Mouse (Mus musculus): ENCODE data around the gene Vwa7.
"Not testable (repeated sequence)": the region's sequence is repeated elsewhere in the genome, so short reads cannot be mapped to it uniquely, and the experiment has no call there.

Vwa7 gene

DNA sequence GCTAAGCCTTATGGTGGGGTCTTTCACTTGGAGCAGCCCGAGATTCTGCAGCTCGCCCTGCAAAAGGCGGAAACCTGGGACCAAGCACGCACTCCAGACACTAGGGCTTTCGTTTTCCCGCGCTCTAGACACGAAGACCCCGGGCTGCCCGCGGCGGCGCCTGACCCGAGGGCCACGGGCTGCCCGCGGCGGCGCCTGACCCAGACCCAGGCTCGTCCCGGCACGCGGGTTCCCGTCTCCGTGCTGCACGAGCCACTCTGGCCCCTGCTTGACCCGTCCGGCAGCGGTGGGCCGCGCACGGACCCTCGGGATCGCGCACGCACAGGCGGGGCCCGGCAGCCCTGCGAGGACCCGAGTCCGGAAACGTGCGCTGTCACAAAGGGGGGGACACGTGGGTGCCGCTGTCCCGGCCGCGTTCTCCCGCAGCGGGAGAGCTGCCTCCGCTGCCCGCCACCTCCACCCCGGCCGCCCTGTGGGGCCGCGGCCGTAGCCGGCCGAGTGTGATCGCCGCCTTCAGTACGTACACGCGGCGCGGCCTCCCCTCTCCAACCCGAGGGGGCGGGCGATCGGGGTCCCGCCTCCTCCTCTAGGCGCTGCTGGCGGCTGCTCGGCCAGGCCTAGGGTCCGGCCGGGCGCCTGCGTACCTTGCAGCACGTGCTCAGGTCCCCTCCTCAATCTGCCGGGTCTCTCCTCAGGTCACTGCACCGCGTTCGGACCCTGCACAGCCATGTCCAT, 15.5 kb upstream of the Vwa7 start, which contains the start of gene Vars:
TSS of gene Vars (plus strand) at position 271 of the 735 bp plus-strand sequence.
- DNase-seq, result peak; percentile 92

DNA sequence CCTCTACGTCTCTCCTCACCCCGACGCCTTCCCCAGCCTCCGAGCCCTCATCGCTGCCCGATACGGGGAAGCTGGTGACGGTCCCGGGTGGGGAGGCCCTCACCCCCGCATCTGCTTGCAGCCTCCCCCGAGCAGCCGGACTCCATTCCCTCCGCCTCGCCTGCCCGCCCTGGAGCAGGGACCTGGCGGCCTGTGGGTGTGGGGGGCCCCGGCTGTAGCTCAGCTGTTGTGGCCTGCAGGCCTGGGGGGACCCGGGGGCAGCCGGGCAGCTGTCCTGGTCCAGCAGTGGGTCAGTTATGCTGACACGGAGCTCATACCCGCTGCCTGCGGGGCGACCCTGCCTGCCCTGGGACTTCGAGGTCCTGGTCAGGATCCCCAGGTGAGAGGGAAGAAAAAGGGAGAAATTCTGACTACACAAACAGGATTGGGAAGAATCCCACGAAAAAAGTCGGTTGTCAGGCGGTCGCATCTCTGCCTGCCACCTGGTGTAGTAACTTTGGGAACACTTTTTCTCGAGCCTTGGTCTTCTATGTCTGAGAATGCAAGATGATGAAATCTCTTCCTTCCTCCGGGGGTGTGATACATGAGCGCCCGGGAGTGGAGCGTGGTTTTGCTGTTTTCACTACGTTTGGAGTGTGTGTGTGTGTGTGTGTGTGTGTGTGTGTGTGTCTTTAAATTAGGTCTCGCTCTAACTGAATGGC, 14.8 kb upstream of the Vwa7 start:
- peak; percentile 47 for DNase-seq

- peak; percentile 6 for DNase-seq
Observed at GRCm38 (mm10) chr17:35002153-35002865, 14.1 kb upstream of the Vwa7 start.

GRCm38 (mm10) chr17:35003022-35003838, 13.1 kb upstream of the Vwa7 start:
- DNase-seq, result no peak

DNA sequence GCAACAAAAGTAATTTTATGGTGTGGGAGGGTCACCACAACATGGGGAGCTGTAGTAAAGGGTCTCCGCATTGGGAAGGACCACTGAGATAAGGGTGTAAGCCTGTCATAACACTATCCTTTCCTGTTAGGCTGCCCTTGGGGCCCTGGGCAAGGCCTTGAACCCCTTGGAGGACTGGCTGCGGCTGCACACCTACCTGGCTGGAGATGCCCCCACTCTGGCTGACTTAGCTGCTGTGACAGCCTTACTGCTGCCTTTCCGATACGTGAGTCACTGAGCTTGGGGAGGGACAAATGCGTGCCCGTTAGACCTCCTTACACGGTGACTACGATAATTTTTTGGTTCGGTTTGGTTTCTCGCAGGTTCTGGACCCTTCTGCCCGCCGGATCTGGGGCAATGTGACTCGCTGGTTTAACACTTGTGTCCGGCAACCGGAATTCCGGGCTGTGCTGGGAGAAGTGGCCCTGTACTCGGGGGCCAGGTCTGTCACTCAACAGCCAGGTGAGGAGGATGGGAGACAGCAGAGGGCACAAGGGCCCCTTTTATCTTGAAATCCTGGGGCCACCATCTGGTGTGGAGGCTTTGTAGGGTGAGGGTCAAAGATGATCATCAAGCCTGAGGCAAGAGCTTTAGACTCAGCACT, 12.2 kb upstream of the Vwa7 start:
- no peak for DNase-seq

DNA sequence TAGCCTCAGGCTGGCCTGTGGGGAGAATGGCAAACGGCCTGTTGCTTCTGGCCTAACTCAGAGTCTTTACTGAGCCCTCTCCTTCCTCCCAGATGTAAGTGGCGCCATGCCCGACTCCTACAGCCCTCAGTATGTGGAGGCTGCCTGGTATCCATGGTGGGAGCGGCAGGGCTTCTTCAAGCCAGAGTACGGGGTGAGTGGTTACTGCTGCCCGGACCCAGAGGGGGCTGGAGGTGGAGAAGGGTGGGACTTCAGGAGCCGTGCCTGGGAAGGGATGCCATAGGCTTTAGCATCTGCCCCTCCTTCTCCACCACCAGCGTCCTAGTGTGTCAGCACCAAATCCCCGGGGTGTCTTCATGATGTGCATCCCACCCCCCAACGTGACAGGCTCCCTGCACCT, 11.2 kb upstream of the Vwa7 start:
- DNase-seq, result no peak

DNA sequence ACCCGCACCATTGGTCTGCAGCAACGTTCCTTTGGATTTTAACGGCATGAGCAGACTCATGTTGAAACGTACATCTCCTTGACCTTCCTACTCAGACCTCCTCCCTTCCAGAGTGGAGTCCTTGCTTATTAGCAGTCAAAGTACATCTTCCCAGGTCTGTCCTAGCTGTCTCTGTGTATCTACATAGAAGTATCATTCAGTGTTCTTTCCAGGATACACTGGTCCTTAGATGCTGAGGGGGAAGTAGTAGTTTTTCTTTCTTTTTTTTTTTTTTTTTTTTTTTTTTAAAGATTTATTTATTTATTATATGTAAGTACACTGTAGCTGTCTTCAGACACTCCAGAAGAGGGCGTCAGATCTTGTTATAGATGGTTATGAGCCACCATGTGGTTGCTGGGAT, 10.5 kb upstream of the Vwa7 start:
- DNase-seq, result not testable (repeated sequence)

- DNase-seq, result no peak
Observed at GRCm38 (mm10) chr17:35007387-35007991, 8.9 kb upstream of the Vwa7 start.

DNA sequence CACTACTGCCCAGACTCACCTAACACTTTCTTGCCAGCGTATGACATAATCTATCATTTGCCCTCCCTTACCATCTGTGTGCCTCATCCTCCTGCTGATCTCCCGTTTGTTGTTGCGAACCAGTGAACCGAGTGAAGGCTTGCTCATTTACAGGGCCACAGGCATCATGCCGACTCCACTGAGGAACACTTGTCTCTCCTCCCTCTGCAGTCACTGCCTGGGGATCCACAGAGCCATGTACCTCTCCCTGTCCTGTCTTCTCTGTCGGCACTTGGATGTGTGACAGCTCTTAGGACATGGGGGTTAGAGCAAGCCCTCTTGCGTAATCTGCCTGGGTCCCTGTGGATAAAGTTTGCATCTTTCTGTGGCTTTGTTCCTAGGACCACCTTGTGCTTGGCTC, 6.8 kb upstream of the Vwa7 start:
- no peak for DNase-seq

DNA sequence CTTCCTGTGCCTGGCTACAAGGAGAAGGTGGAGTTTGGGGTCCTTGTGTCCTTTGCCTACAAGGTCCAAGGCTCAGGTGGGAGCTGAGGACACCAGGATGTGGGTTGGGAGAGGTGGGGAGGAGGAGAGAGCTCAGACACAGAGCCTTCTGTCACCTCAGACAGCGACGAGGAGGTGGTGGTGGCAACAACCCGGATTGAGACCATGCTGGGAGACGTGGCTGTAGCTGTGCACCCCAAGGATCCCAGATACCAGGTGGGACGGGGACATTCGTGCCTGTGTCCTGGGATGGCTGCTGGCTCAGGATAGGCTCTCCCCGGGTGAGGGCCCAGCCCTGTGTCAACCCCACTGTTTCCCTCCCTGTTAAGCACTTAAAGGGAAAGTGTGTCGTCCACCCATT, 4.9 kb upstream of the Vwa7 start:
- no peak for DNase-seq

GRCm38 (mm10) chr17:35012430-35012829, 3.9 kb upstream of the Vwa7 start:
- DNase-seq, result peak; percentile 5

- DNase-seq, result peak; percentile 8
Observed at GRCm38 (mm10) chr17:35013221-35013620, 3.2 kb upstream of the Vwa7 start.

DNA sequence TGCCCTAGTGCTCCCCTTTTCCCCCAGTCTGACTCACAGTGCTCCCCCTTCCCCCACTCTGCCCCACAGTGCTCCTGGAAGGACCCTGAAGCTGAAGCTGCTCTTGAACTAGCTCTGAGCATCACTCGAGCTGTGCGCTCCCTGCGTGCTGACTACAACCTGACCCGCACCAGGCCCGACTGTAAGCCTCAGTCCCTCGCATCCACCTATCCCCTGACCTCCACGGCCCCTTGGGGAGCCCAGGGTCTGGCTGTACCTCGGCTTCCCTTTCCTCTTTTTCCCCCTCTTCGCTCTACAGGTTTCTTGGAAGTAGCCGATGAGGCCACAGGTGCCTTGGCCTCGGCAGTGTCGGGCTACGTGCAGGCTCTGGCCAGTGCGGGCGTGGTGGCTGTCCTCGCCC, 1.1 kb upstream of the Vwa7 start:
- DNase-seq, result peak; percentile 9

DNA sequence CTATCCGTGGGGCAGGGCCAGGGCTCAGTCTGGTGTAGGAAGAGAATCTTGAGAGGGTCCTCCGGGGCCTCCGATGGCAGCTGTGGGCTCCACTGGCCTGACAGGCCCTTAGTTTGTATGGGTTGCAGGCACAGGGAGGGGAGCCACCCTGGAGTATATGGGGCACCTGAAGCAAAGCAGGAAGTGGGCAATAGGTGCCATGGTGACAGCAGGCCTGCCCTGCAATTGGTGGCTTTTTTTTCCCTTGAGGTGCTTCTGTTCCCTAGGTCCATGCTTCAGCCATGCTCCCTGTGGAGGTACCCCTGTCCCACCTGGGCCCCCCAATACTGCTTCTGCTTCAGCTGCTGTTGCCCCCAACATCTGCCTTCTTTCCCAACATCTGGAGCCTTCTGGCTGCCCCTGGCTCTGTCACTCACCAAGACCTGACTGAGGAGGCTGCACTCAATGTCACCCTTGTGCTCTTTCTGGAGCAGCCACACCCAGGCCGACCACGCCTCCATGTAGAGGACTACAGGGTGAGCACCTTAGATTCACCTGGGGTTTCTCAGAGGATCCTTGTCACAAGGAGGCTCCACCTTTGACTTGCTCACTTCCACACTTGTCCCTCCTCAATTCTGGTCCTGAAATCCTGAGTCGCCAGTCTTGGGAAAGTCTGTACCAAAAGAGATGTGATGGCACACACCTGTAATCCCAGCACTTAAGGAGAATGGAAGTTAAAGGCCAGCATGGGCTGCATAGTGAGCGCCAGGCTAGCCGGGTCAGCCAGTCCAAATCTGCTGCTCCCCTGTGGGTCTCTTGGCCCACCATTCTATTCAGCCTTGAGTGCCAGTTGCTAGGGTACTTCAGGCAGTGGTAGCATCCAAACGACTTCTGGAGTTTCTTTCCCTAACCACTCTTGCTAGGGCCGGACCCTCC, 669 bp downstream of the Vwa7 start:
- peak; percentile 6 for DNase-seq

- DNase-seq, result peak; percentile 6
Observed at GRCm38 (mm10) chr17:35017706-35018030, 1.3 kb downstream of the Vwa7 start.

DNA sequence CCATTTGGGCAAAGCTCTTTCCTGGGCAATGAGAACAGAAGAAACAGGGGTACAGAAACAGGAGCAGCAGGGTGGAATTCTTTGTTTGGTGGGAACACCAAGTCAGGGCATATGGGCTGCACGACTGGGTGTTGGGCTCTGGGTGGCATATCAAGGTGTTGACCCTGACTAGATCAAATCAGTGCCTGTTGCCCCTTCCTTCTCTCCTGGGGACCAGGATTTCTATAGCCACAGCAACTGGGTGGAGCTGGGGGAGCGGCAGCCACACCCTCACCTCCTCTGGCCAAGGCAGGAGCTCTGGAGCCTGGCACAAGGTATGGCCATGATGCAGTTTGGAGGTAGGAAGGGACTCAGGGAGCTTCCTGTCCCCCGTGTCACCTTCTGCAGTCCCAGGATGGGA, 1.8 kb downstream of the Vwa7 start:
- peak; percentile 6 for DNase-seq

DNA sequence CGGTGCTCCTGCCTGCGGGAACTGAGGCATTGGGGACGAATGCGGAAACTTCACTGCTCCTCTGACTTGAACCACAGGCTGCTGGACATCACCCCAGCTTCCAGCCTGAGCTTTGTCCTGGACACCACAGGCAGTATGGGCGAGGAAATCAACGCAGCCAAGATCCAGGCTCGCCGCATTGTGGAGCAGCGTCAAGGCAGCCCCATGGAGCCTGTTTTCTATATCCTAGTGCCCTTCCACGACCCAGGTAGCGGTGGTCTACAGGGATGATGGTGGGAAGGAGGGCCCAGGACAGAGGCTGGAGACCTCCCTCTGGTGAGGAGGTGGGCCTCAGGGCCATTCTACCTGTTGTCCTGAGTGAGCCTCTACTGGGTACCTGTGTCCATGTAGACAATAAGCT, 3.5 kb downstream of the Vwa7 start:
- DNase-seq, result no peak

- DNase-seq, result peak; percentile 12
Observed at GRCm38 (mm10) chr17:35020551-35020950, 4.2 kb downstream of the Vwa7 start.

DNA sequence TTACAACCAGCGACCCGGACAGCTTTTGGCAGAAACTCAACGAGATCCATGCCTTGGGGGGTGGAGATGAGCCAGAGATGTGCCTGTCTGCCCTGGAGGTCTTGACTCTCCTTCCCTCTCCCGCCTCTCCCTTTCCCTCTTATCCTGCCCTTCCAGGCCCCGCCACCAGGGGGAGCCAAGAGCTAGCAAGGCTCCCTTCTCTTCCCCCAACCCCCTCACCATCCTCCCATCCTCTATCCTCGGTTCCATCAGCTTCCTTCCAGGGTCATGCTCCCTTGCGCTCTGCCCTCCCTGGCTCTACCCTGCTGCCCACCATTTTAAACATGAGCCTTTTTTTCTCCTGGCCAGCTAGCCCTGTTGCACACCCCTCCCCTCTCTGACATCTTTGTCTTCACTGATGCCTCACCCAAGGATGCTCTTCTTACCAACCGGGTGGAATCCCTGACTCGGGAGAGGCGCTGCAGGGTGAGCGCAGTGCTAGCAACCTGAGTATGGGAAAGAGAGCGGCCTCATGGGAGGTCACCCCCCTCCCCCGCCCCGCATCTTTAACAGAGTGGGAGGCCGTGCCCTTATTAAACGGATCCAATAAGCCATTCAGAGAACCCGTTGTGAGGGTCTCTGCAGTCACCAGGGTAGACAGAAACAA, 4.9 kb downstream of the Vwa7 start:
- peak; percentile 94 for DNase-seq

DNA sequence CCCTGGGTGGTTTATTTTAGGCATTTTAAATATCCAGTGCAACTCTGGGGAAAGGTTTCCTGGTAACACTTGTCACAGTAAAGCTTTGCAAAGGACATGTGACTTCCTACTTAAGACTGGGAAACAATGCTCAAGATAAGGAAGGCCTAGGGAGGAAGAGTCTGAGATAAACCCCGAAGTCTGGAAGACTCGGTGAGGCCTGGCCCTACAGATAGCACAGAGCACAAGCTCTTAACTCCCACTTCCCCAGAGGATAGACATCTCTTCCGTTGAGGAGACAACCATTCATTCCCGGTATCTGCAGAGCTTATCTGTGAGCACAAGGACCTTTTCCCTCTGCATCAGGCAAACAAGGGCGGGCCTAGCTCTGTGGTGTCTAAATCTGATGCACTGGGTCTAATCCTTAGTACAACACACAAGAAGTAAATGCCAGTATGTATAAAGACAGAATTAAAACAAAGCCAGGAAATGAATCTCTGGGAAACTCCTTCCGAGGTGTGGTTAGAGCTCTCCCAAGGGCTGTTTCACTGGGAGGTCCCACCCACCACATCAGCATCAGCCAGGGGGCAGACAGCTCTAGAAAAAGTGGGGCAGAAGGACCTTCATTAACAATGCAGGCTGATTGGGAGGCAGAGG, 5.6 kb downstream of the Vwa7 start:
- peak; percentile 24 for DNase-seq

Measured in kidney, postnatal 10 days (tissue).